Mouse (Mus musculus) myocyte (in vitro differentiated cells): ENCODE results near the gene Usp37.

Source experiments
- CEBPB ChIP-seq: IDR thresholded peaks from 2 replicates; pipeline ENCODE4 v1.6.1; 2011; ENCODE audit warnings: mild to moderate bottlenecking, moderate library complexity; ENCODE audit not compliant: poor library complexity, insufficient read depth, severe bottlenecking
- E2F4 ChIP-seq: IDR thresholded peaks from one replicate; pipeline ENCODE4 v1.6.1; 2011; ENCODE audit warnings: mild to moderate bottlenecking, control low read depth, moderate library complexity; ENCODE audit not compliant: insufficient read depth
- MAX ChIP-seq: IDR thresholded peaks from one replicate; pipeline ENCODE4 v1.6.1; 2011; ENCODE audit warnings: low read depth, mild to moderate bottlenecking, control low read depth
- MYOD1 ChIP-seq, 3 experiments: IDR thresholded peaks; one replicate each; pipeline ENCODE4 v1.6.1; 2011; ENCODE audit warnings: control low read depth in 2 of 3, low read depth in 2 of 3, mild to moderate bottlenecking in 2 of 3, moderate library complexity in 1 of 3; ENCODE audit not compliant: insufficient read length in 2 of 3, control insufficient read depth in 1 of 3
- MYOG ChIP-seq, 3 experiments: IDR thresholded peaks; one replicate each; pipeline ENCODE4 v1.6.1; 2011; ENCODE audit warnings: control low read depth in 2 of 3, low read depth in 2 of 3, mild to moderate bottlenecking in 2 of 3; ENCODE audit not compliant: insufficient read length in 2 of 3, control insufficient read depth in 1 of 3, insufficient read depth in 1 of 3
- POLR2A ChIP-seq: IDR thresholded peaks from one replicate; pipeline ENCODE4 v1.6.1; 2011; ENCODE audit warnings: low read depth, mild to moderate bottlenecking, control low read depth, moderate library complexity; ENCODE audit not compliant: insufficient read length
- POLR2AphosphoS2 ChIP-seq: IDR thresholded peaks from one replicate; pipeline ENCODE4 v1.6.1; 2011; ENCODE audit warnings: low read depth, control low read depth; ENCODE audit not compliant: insufficient read length
- REST ChIP-seq: IDR thresholded peaks from one replicate; pipeline ENCODE4 v1.6.1; 2011; ENCODE audit warnings: mild to moderate bottlenecking, control low read depth, moderate library complexity; ENCODE audit not compliant: insufficient read depth, insufficient read length
- SRF ChIP-seq: IDR thresholded peaks from one replicate; pipeline ENCODE4 v1.6.1; 2011; ENCODE audit warnings: low read depth; ENCODE audit not compliant: control insufficient read depth, insufficient read length
- TCF12 ChIP-seq: IDR thresholded peaks from one replicate; pipeline ENCODE4 v1.6.1; 2011; ENCODE audit warnings: mild to moderate bottlenecking, control low read depth; ENCODE audit not compliant: poor library complexity, insufficient read depth, severe bottlenecking
- TCF3 ChIP-seq: IDR thresholded peaks from one replicate; pipeline ENCODE4 v1.6.1; 2011; ENCODE audit warnings: low read depth, control low read depth; ENCODE audit not compliant: insufficient read length
- USF1 ChIP-seq: IDR thresholded peaks from one replicate; pipeline ENCODE4 v1.6.1; 2011; ENCODE audit warnings: low read depth, mild to moderate bottlenecking, control low read depth, moderate library complexity

- no peak for TF ChIP-seq TCF12
- no peak for TF ChIP-seq POLR2A
- TF ChIP-seq MAX = no peak
- no peak for TF ChIP-seq USF1
- no peak for TF ChIP-seq POLR2AphosphoS2
- TF ChIP-seq CEBPB = no peak
- TF ChIP-seq MYOG (IDR thresholded peaks at IDR 0.05; ENCODE audit: control insufficient read depth in 1 of 3, insufficient read depth in 1 of 3, insufficient read length in 2 of 3, low read depth in 2 of 3) = no peak
- TF ChIP-seq TCF3 = no peak
- no peak for TF ChIP-seq MYOD1 (IDR thresholded peaks at IDR 0.05; ENCODE audit: control insufficient read depth in 1 of 3, insufficient read length in 2 of 3, low read depth in 2 of 3)
- TF ChIP-seq REST = no peak
- no peak for TF ChIP-seq E2F4
- no peak for TF ChIP-seq SRF
Measured at GRCm38 (mm10) chr1:74460273-74460672, 83.8 kb downstream of the Usp37 start.
